ENCODE assay signal across 16 mouse cellular contexts in the genomic region with DNA sequence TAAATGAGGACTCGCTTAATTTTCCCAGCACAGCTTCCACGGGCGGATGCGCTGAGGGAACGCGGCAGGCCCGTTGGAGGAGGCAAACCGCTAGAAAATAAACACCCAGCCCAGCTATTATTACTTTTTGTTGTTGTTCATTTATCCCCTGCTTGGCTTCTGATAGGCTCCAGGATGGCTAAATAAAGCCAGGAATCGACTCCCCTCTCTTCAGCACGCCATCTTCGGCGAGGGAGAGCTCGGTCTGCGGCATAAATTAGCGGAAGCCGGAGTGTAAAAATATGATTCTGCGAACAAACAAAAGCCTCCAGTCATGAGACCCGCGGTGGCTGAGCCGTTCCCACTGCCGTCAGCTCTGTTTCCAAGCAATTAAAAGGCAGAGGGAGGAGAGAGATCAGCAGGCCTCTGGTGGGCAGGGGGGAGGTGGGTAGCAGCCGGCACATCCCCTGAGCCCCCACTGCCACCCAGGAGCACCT. TPM values are rescaled to one million over a fixed set of nuclear protein-coding genes. Genes with fewer than 3 reads are reported as not detected.
A peak's percentile ranks its signal among the peaks of the same experiment; 100 is the strongest.
DNase-seq lines count a peak whose midpoint lies in the region; ATAC-seq lines count a peak whose summit lies in the region.
"Had no signal": no experiment of that assay in that cellular context is flagged by ENCODE, and none has a peak within 500 bp of the region (broad histone marks: within the 10 kb centered on the region; RNA-seq: fewer than 3 reads in every experiment).

No protein-coding gene starts in this region.

- no peaks in the 10 kb centered on the region for H3K9me3 ChIP-seq in hindbrain, embryonic 14.5 days (ENCODE audit: control insufficient read depth, low read length)
- no peaks in the 10 kb centered on the region for H3K9me3 ChIP-seq in midbrain, embryonic 15.5 days
- H3K9me3 ChIP-seq: limb, embryonic 13.5 days had no signal

- H3K27me3 ChIP-seq in hindbrain, embryonic 14.5 days (ENCODE audit: control insufficient read depth, insufficient read depth, low read length), result no peaks in the 10 kb centered on the region
- H3K27me3 ChIP-seq in midbrain, embryonic 15.5 days (replicated peaks), result no peaks in the 10 kb centered on the region
- H3K27me3 ChIP-seq: limb, embryonic 13.5 days; Patski had no signal

- H3K36me3 ChIP-seq in hindbrain, embryonic 14.5 days (replicated peaks; ENCODE audit: control insufficient read depth, insufficient read depth), result no peaks in the 10 kb centered on the region
- no peaks in the 10 kb centered on the region for H3K36me3 ChIP-seq in midbrain, embryonic 15.5 days (replicated peaks)
- H3K36me3 ChIP-seq: limb, embryonic 13.5 days had no signal

- peaks cover 47% of the 10 kb centered on the region for H3K4me1 ChIP-seq in hindbrain, embryonic 14.5 days (replicated peaks; ENCODE audit: control insufficient read depth, insufficient read depth, low read length)
- H3K4me1 ChIP-seq in midbrain, embryonic 15.5 days, result peaks cover 47% of the 10 kb centered on the region

- H3K9ac ChIP-seq in hindbrain, embryonic 14.5 days, result peak overlapping the region; percentile 28; the same call in 1 of the 2 replicates
- H3K9ac ChIP-seq in midbrain, embryonic 15.5 days, result no peak overlapping the region
- H3K9ac ChIP-seq: limb, embryonic 13.5 days had no signal

- peak overlapping the region; percentile 70 for H3K27ac ChIP-seq in hindbrain, embryonic 14.5 days
- peak overlapping the region; percentile 70 for H3K27ac ChIP-seq in midbrain, embryonic 15.5 days
- H3K27ac ChIP-seq: kidney, postnatal 0 days; limb, embryonic 13.5 days had no signal

- H3K4me3 ChIP-seq in hindbrain, embryonic 14.5 days (replicated peaks; ENCODE audit: low read length), result no peak overlapping the region
- H3K4me3 ChIP-seq in midbrain, embryonic 15.5 days, result no peak overlapping the region
- H3K4me3 ChIP-seq: limb, embryonic 13.5 days had no signal

- 32% methylated on average over 22 of the region's 22 CpGs for WGBS in hindbrain, embryonic 14.5 days
- WGBS in midbrain, embryonic 15.5 days, result 39% methylated on average over 22 of the region's 22 CpGs

- H3K4me2 ChIP-seq in hindbrain, embryonic 14.5 days (replicated peaks), result peak overlapping the region; percentile 8; the same call in 1 of the 2 replicates
- peak overlapping the region; percentile 17 for H3K4me2 ChIP-seq in midbrain, embryonic 15.5 days
- H3K4me2 ChIP-seq: limb, embryonic 13.5 days had no signal

- peak; percentile 27 to 61 for DNase-seq in left cerebral cortex, adult 18-20 months (ENCODE audit: low spot score in 2 of 2)
- DNase-seq in left cerebral cortex, adult 11 months (ENCODE audit: low spot score), result no peak
- DNase-seq in hindbrain, embryonic 14.5 days (ENCODE audit: low spot score), result peak; percentile 62
- DNase-seq in right cerebral cortex, postnatal 36 days (ENCODE audit: low spot score in 2 of 2), result peak; percentile 54 to 61
- DNase-seq in liver, result no peak
- DNase-seq in urinary bladder, postnatal 14 days (ENCODE audit: low spot score), result no peak
- no peak for DNase-seq in kidney, adult 18-20 months
- DNase-seq: adrenal gland, postnatal 36 days; cerebellum, adult 8-10 months; gastrocnemius, postnatal 10 days; heart, postnatal 14 days; lung, postnatal 10 days had no signal

- ATAC-seq in hindbrain, embryonic 14.5 days (ENCODE audit: low FRiP score), result peak; percentile 35
- no peak for ATAC-seq in midbrain, embryonic 15.5 days (replicated peaks)
- ATAC-seq: Patski had no signal

RNA-seq across cellular contexts. Expression of a gene that starts 49.4 kb away (rescaled TPM):
- 100 to 1,000 TPM; 225 to 235 TPM for total RNA-seq in left cerebral cortex, adult 18-20 months (2021)
- polyA plus RNA-seq in hindbrain, embryonic 14.5 days (2014; fragmentation: Nextera tagmentation; extraction: Ambion mirVana), result 15.1 and 16.7 TPM in 2 replicates
- 10.9 and 14.2 TPM in 2 replicates for polyA plus RNA-seq in midbrain, embryonic 15.5 days (2015; fragmentation: Nextera tagmentation; extraction: Ambion mirVana)

Comparison
In these comparisons a context has a peak if more than half of its experiments do, and no peak if none do; other contexts are left out.
1. DNase-seq: peak in left cerebral cortex, adult 18-20 months (2 of 2), hindbrain, embryonic 14.5 days (single experiment) and right cerebral cortex, postnatal 36 days (2 of 2); none in left cerebral cortex, adult 11 months (single experiment), liver (single experiment), urinary bladder, postnatal 14 days (single experiment) and kidney, adult 18-20 months (single experiment).